Mouse (Mus musculus): ENCODE measurements around the gene Chil3.
A peak's percentile ranks its signal among the peaks of the same experiment; 100 is the strongest.
"Not testable (repeated sequence)": the region's sequence is repeated elsewhere in the genome, so short reads cannot be mapped to it uniquely, and the experiment has no call there.

The Chil3 gene

GRCm38 (mm10) chr3:106167464-106167863, at the start of gene Chil3:
Gene Chil3, minus strand, starts transcription at chr3:106167564.
- no peak for DNase-seq (ENCODE audit: low spot score in 2 of 2)

DNA sequence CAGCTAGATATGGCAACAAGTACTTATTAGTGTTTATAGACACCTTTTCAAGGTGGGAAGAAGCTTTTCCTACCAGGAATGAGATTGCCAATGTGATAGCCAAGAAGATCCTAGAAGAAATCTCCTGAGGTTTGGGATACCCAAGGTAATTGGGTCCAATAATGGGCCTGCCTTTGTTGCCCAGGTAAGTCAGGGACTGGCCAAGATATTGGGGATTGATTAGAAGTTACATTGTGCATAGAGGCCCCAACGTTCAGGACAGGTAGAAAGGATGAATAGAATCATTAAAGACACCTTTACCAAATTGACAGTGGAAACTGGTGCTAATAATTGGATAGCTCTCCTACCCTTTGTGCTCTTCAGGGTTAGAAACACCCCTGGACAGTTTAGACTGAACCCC, 30.7 kb upstream of the Chil3 start:
- not testable (repeated sequence) for DNase-seq (ENCODE audit: low spot score in 2 of 2)

- not testable (repeated sequence) for DNase-seq (ENCODE audit: low spot score in 2 of 2)
Observed at GRCm38 (mm10) chr3:106197246-106197645, 29.9 kb upstream of the Chil3 start.

GRCm38 (mm10) chr3:106196276-106196675, 28.9 kb upstream of the Chil3 start:
- DNase-seq (ENCODE audit: low spot score in 2 of 2), result no peak

GRCm38 (mm10) chr3:106195486-106195885, 28.1 kb upstream of the Chil3 start:
- DNase-seq (ENCODE audit: low spot score in 2 of 2), result no peak

DNA sequence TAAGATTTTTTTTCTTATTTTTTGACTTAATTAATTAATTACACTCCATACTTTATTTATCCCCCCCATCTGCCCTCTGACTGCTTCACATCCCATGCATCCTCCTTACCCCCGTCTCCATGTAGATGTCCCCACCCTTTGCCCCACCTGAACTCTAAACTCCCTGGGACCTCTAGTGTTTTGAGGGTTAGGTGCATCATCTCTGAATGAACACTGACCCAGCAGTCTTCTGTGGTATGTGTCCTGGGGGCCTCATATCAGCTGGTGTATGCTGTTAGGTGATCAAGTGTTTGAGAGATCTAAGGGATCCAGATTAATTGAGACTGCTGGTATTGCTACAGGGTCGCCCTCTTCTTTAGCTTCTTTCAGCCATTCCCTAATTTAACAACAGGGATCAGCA, 20.6 kb upstream of the Chil3 start:
- DNase-seq (ENCODE audit: low spot score in 2 of 2), result no peak

- no peak for DNase-seq (ENCODE audit: low spot score in 2 of 2)
Observed at GRCm38 (mm10) chr3:106177509-106178189, 10.3 kb upstream of the Chil3 start.

DNA sequence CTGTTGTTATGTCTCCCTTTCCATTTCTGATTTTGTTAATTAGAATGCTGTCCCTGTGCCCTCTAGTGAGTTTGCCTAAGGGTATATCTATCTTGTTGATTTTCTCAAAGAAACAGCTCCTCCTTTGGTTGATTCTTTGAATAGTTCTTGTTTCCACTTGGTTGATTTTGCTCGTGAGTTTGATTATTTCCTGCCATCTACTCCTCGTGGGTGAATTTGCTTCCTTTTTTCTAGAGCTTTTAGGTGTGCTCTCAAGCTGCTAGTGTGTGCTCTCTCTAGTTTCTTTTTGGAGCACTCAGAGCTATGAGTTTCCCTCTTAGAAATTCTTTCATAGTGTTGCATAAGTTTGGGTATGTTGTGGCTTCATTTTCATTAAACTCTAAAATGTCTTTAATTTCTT, 7.6 kb upstream of the Chil3 start:
- not testable (repeated sequence) for DNase-seq (ENCODE audit: low spot score in 2 of 2)

GRCm38 (mm10) chr3:106172506-106172905, 5.1 kb upstream of the Chil3 start:
- DNase-seq (ENCODE audit: low spot score in 2 of 2), result not testable (repeated sequence)

DNA sequence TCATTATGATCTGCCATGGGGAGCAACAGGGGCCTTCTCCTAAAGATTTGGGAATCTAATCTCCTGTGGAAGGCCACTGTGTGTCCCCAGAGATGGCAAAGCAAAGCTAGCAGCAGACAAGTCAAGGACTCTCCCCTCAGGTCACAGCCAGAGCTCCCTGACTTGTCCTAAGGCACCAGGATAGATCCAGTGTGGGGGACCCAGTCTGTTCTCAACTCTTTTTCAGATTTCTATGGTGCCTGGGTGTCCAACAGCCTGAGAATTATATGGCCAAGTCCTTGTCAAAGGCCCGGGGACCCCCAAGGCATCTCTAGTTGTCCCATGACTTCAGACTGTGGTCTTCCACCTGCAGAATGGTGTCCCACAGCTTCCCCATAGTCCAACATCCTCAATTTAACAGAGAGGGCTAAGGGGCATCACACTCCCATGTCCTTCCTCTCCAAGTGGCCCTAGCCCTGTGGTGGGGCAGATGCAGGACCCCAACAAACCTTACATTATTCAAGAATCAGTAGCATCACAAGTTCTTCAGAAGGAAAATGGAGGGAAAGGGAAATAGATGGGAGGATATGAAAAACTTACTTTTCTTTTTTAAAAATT, 3.9 kb upstream of the Chil3 start:
- DNase-seq (ENCODE audit: low spot score in 2 of 2), result no peak

DNA sequence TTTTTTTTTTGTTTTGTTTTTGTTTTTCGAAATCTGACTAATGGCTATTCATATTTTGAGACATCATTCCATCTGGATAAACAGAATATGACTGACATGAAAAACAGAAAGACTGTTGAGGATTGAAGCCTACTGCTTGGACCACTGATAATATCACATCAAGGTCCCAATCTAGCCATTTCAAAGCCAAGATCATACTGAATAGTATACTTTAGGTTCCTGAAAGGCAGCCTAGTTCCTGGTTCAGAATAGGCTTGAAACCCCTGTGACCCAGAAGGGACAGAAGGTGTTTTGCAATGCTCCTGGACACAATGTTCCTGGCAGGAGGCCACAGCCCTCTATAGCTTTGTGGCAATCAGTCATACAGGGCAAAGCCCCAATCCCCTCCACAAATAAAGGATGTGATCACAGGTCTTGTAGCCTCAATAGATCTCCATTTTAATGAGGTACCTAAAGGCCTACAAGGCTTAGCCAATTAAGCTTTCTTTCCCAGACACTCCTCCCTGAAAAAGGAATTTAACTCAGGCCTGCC, 3.2 kb upstream of the Chil3 start:
- no peak for DNase-seq (ENCODE audit: low spot score in 2 of 2)

DNA sequence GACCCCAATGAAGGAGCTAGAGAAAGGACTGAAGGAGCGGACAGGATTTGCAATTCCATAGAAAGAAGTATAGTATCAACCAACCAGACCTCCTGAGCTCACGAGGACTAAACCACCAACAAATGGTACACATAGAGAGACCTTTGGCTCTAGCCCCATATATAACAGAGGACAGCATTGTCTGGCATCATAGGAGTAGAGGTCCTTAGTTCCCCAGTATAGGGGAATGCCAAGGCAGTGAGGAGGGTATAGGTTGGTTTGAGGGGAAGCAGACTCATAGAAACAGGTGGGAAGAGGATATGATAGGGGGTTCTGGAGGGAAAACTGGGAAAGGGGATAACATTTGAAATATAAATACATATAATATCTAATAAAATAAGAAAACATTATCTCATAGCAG, 13.0 kb downstream of the Chil3 start:
- no peak for DNase-seq (ENCODE audit: low spot score in 2 of 2)

GRCm38 (mm10) chr3:106144081-106144480, 23.3 kb downstream of the Chil3 start:
- no peak for DNase-seq (ENCODE audit: low spot score in 2 of 2)

DNA sequence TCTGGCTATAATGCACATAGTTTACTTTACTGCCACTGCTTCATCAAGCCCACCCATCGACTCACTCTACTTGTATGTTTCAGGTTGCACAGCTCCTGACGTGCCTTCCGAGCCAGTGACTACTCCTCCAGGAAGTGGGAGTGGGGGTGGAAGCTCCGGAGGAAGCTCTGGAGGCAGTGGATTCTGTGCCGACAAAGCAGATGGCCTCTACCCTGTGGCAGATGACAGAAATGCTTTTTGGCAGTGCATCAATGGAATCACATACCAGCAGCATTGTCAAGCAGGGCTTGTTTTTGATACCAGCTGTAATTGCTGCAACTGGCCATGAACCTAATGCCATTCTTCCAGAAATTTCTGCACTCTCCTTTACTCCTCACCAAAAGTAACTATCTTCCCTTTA, 35.7 kb downstream of the Chil3 start:
- DNase-seq (ENCODE audit: low spot score in 2 of 2), result peak; percentile 53 to 60

GRCm38 (mm10) chr3:106128807-106129493, 38.4 kb downstream of the Chil3 start:
- no peak for DNase-seq (ENCODE audit: low spot score in 2 of 2)

GRCm38 (mm10) chr3:106126999-106127398, 40.4 kb downstream of the Chil3 start:
- DNase-seq (ENCODE audit: low spot score in 2 of 2), result no peak

GRCm38 (mm10) chr3:106112929-106113328, 54.4 kb downstream of the Chil3 start, which contains the start of gene Chia1:
Gene Chia1, plus strand, starts transcription at chr3:106113229.
- no peak for DNase-seq (ENCODE audit: low spot score in 2 of 2)
